8 mouse cellular contexts compared by ENCODE assay signal in genomic region chr7:132712044-132712708, GRCm38 (mm10).
A peak's percentile ranks its signal among the peaks of the same experiment; 100 is the strongest.
DNase-seq lines count a peak whose midpoint lies in the region; ATAC-seq lines count a peak whose summit lies in the region.

No protein-coding gene starts in this region.

- peak; percentile 41 to 55 for DNase-seq in adrenal gland, postnatal 36 days
- no peak for DNase-seq in adrenal gland, adult 8-10 months
- peak; percentile 57 for DNase-seq in Muller cell, postnatal 12 days (ENCODE audit: inconsistent ontology term)
- no peak for DNase-seq in hindbrain, embryonic 14.5 days (ENCODE audit: low spot score)
- peak; percentile 86 for DNase-seq in lung, postnatal 10 days
- no peak for DNase-seq in cerebellum, postnatal 4 days (ENCODE audit: low spot score in 2 of 2)
- DNase-seq in urinary bladder, postnatal 14 days (ENCODE audit: low spot score), result no peak

- H3K4me1 ChIP-seq in hindbrain, embryonic 14.5 days (replicated peaks; ENCODE audit: control insufficient read depth, insufficient read depth, low read length), result peaks cover 33% of the 10 kb centered on the region

- H3K9me3 ChIP-seq in hindbrain, embryonic 14.5 days (ENCODE audit: control insufficient read depth, low read length), result no peaks in the 10 kb centered on the region

- 0 out of 2 replicates have a peak overlapping the region, but pooled peaks have one; percentile 27 for H3K27ac ChIP-seq in hindbrain, embryonic 14.5 days

- H3K9ac ChIP-seq in hindbrain, embryonic 14.5 days, result 0 out of 2 replicates have a peak overlapping the region, but pooled peaks have one; percentile 31

- H3K4me3 ChIP-seq in hindbrain, embryonic 14.5 days (replicated peaks; ENCODE audit: low read length), result no peak overlapping the region

- peak; percentile 61; the same call in 1 of the 2 replicates for ATAC-seq in hindbrain, embryonic 14.5 days (ENCODE audit: low FRiP score)
- ATAC-seq in activated CD4-positive, CD25-positive, alpha-beta regulatory T cell, adult 4 months, result no peak

- H3K27me3 ChIP-seq in hindbrain, embryonic 14.5 days (ENCODE audit: control insufficient read depth, insufficient read depth, low read length), result no peaks in the 10 kb centered on the region

- H3K4me2 ChIP-seq in hindbrain, embryonic 14.5 days (replicated peaks), result no peak overlapping the region

- 39% methylated on average over 16 of the region's 16 CpGs for WGBS in hindbrain, embryonic 14.5 days

- H3K36me3 ChIP-seq in hindbrain, embryonic 14.5 days (replicated peaks; ENCODE audit: control insufficient read depth, insufficient read depth), result peaks cover 14% of the 10 kb centered on the region; the same call in 1 of the 2 replicates

Comparison
In these comparisons a context has a peak if more than half of its experiments do, and no peak if none do; other contexts are left out.
1. DNase-seq: peak in adrenal gland, postnatal 36 days (2 of 2), Muller cell, postnatal 12 days (single experiment) and lung, postnatal 10 days (single experiment); none in adrenal gland, adult 8-10 months (single experiment), hindbrain, embryonic 14.5 days (single experiment), cerebellum, postnatal 4 days (0 of 2) and urinary bladder, postnatal 14 days (single experiment).